Mouse (Mus musculus) kidney, embryonic 15.5 days (tissue): ENCODE measurements around the gene Chmp6. TPM values are rescaled to one million over a fixed set of nuclear protein-coding genes. Genes with fewer than 3 reads are reported as not detected.

Source experiments
- ATAC-seq: fragments of 200-750 bp; cut with Nextera tagmentation; replicated peaks from 2 replicates; pipeline ENCODE4 v1.8.0; 2017; ENCODE audit warnings: moderate TSS enrichment; ENCODE audit not compliant: low FRiP score
- H3K27ac ChIP-seq: fragments of 300-500 bp; sonication (generic); 2 replicates; pipeline ENCODE4 v1.5.1; 2015; ENCODE audit warnings: mild to moderate bottlenecking, inconsistent platforms
- H3K27me3 ChIP-seq: fragments of 300-500 bp; sonication (generic); 2 replicates; pipeline ENCODE4 v1.6.1; 2015; ENCODE audit warnings: inconsistent platforms
- H3K36me3 ChIP-seq: fragments of 300-500 bp; sonication (generic); 2 replicates; pipeline ENCODE4 v1.6.1; 2015; ENCODE audit warnings: inconsistent platforms
- H3K4me1 ChIP-seq: fragments of 300-500 bp; sonication (generic); 2 replicates; pipeline ENCODE4 v1.6.1; 2015; ENCODE audit warnings: inconsistent platforms
- H3K4me2 ChIP-seq: fragments of 300-500 bp; sonication (generic); 2 replicates; pipeline ENCODE4 v1.6.1; 2015; ENCODE audit warnings: moderate library complexity, mild to moderate bottlenecking, inconsistent platforms
- H3K4me3 ChIP-seq: fragments of 300-500 bp; sonication (generic); replicated peaks from 2 replicates; pipeline ENCODE4 v1.5.1; 2015; ENCODE audit warnings: mild to moderate bottlenecking, inconsistent platforms
- H3K9ac ChIP-seq: fragments of 300-500 bp; sonication (generic); 2 replicates; pipeline ENCODE4 v1.6.1; 2015; ENCODE audit warnings: mild to moderate bottlenecking, inconsistent platforms
- H3K9me3 ChIP-seq: fragments of 300-500 bp; sonication (generic); replicated peaks from 2 replicates; pipeline ENCODE4 v1.6.1; 2016; ENCODE audit warnings: inconsistent platforms
- WGBS: fragments of 180-500 bp; shearing (Covaris S2); methylation state at CpG from one replicate; pipeline ENCODE4 v1.1.7; 2015; ENCODE audit warnings: mixed read lengths; 5-methylcytosine and 5-hydroxymethylcytosine counted together
- polyA plus RNA-seq: library from polyadenylated mRNA; unstranded; fragments of >200 nt; fragmentation: Nextera tagmentation; extraction: Ambion mirVana; gene quantifications from 2 replicates; pipeline ENCODE4 v1.2.1, GENCODE M21; 2015

The Chmp6 gene
- polyA plus RNA-seq, 1 experiment from 2014 or later: 101 TPM

DNA sequence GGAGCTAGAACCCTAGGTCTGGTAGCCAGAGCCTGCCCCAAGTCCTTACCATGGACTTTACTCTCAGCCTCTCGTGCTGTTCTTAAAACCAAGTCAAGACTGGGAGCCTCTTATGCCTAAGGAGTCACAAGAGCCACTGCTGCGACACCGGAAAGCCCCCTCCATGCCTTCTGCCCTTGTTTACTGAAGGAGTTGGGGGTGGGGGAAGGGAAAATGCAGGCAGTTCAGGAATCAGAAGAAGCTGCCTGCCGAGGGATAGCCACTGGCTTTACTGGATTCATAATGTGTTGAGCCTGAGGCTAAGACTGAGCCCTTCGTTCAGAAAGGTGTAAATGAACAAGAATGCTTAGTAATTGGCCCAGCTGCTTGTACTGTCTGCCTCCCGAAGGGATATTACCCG lies 396 bp upstream of the Chmp6 start:
- Histone ChIP-seq H3K4me3 (peak overlapping the region; percentile 99), H3K4me1 (peaks cover 53% of the 10 kb centered on the region), H3K9me3 (no peaks in the 10 kb centered on the region), H3K27me3 (0 out of 2 replicates have a peak, but pooled peaks cover 9% of the 10 kb centered on the region), H3K4me2 (peak overlapping the region; percentile 92), H3K36me3 (peaks cover 23% of the 10 kb centered on the region), H3K9ac (peak overlapping the region; percentile 99), H3K27ac (peak overlapping the region; percentile 88)
- ATAC-seq: no peak
- WGBS: 5% methylated on average over 7 of the region's 7 CpGs

DNA sequence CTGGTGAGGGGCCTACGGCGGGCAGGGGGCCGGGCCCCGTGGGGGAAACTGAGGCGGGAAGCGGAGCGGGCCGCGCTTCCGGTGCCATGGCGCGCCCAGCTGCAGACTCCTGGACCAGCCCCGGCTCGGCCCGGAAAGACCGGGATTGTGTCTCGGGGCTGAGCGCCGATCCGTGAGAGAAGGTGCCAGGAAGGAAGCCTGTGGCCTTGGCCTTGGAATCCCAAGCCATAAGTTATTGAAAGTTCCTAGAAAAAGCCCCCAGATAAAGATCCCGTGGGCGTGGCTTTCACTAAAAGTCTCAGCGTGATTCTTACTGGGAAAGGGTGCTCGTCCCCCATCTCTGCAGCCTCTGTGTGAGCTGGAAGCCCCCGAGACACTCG lies 684 bp downstream of the Chmp6 start:
- Histone ChIP-seq H3K9ac (peak overlapping the region; percentile 99), H3K27ac (peak overlapping the region; percentile 88), H3K9me3 (no peaks in the 10 kb centered on the region), H3K4me3 (peak overlapping the region; percentile 99), H3K27me3 (no peaks in the 10 kb centered on the region), H3K4me2 (peak overlapping the region; percentile 92), H3K36me3 (peaks cover 34% of the 10 kb centered on the region), H3K4me1 (peaks cover 52% of the 10 kb centered on the region)
- ATAC-seq: no peak
- WGBS: under 1% methylated on average over 26 of the region's 26 CpGs

DNA sequence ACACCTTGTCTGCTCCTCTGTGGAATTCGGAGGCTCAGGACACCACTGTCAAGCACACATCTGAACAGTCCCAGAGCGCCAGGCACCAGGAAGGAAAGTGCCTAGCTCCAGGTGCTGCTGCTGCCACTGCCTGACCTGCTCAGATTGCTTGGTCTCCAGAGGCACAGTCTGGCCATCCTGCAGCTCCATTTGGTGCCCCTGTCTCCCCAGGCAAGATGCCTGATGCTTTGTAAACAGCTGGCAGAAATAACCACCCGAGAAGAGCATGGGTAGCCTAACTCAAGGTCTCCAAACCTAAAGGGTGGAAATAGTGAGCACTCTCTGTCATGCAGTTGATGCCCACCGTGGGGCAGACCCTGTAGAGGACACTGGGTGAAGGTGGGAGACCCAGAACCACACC lies 1.1 kb downstream of the Chmp6 start:
- Histone ChIP-seq H3K27ac (peak overlapping the region; percentile 88), H3K4me1 (peaks cover 48% of the 10 kb centered on the region), H3K27me3 (no peaks in the 10 kb centered on the region), H3K4me3 (peak overlapping the region; percentile 99), H3K9me3 (no peaks in the 10 kb centered on the region), H3K4me2 (peak overlapping the region; percentile 92), H3K36me3 (peaks cover 38% of the 10 kb centered on the region), H3K9ac (peak overlapping the region; percentile 99)
- ATAC-seq: no peak
- WGBS: 19% methylated on average over 4 of the region's 4 CpGs

DNA sequence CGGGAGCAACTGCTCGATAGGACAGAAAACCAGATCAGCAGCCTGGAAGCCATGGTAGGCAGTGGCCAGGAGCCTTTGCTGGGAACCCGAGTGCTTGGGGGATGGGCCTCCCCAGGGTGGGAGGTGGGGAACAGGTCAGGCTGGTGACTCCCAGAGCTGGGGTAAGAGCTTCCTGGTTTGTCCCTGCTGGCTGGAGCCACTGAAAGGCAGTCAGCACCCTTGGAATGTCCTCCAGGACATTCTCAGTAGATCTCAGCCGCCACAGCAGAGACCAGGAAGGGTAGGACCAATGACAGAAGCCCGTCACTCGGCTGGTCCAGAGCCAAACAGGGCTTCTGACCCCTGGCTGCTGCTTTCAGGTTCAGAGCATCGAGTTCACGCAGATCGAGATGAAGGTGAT lies 2.4 kb downstream of the Chmp6 start:
- H3K27ac ChIP-seq: peak overlapping the region; percentile 81
- H3K4me2 ChIP-seq: peak overlapping the region; percentile 92
- 0 out of 2 replicates have a peak overlapping the region, but pooled peaks have one; percentile 17 for H3K9ac ChIP-seq
- peaks cover 42% of the 10 kb centered on the region for H3K4me1 ChIP-seq
- peak overlapping the region; percentile 99 for H3K4me3 ChIP-seq
- no peaks in the 10 kb centered on the region for H3K9me3 ChIP-seq
- no peak for ATAC-seq
- WGBS: 78% methylated on average over 9 of the region's 9 CpGs
- H3K36me3 ChIP-seq: peaks cover 50% of the 10 kb centered on the region
- no peaks in the 10 kb centered on the region for H3K27me3 ChIP-seq

DNA sequence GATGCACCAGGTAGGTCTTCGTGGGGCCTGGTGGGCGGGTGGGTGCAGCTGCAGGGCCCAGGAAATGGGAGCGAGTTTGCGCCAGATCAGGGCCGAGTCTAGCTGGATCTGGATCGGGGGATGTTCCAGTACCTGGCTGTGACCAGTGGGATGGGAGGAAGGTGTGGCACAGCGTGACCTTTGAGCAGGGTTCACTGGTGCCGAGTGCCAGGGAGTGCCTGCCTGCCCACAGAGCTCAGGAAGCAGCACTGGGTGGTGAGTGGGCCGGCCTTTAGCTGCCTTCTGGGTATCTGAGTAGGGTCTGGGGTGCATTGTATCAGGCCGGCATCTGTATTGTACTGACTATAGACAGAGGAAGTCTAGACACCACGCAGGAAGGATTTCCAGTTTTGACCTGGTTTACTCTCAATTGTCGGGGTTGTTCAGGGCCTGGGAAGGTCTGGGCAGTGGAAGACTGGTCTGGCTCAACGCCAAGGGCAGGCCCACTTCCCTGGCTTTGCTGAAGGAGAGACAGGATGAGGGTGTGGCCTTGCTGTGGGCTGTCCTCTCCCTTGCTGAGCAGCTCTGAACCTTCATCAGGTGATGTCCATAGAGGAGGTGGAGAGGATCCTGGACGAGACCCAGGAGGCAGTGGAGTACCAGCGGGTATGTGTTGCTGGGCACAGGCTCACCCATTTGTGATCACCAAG lies 3.0 kb downstream of the Chmp6 start:
- peak overlapping the region; percentile 81 for H3K27ac ChIP-seq
- H3K4me2 ChIP-seq: peak overlapping the region; percentile 92
- H3K4me3 ChIP-seq: peak overlapping the region; percentile 99; the same call in 1 of the 2 replicates
- H3K36me3 ChIP-seq: peaks cover 50% of the 10 kb centered on the region
- no peaks in the 10 kb centered on the region for H3K27me3 ChIP-seq
- 74% methylated on average over 15 of the region's 15 CpGs for WGBS
- no peaks in the 10 kb centered on the region for H3K9me3 ChIP-seq
- peak; percentile 61 for ATAC-seq
- 0 out of 2 replicates have a peak overlapping the region, but pooled peaks have one; percentile 17 for H3K9ac ChIP-seq
- peaks cover 42% of the 10 kb centered on the region for H3K4me1 ChIP-seq

DNA sequence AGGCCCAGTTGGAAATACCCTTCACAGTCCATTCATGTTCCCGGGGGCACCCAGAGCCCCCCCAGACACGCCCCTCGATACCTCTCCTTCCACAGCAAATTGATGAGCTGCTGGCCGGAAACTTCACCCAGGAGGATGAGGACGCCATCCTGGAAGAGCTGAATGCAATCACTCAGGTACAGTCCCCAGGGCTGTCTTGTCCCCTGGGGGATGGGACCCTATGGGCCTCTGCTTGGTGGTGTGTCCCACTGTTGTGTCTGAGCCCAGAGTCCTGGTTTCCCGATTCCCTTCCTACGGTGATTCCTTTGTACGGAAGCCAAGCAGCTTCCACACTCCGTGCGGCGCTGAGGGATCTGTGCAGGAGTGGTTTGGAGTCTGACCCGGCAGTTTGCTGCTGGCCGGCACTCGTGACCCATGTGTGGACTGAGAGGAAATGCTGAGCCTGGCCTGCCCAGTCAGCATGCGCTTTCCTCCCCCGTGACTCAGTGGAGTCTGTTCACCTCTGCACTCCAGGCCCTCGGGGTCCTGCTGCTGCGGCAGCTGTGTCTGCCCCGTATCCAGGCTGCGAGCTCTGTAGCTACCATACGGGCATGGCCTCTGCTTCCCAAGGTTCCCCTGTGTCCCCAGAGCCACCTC lies 3.7 kb downstream of the Chmp6 start:
- 89% methylated on average over 21 of the region's 21 CpGs for WGBS
- H3K27ac ChIP-seq: peak overlapping the region; percentile 81
- ATAC-seq: no peak
- H3K27me3 ChIP-seq: no peaks in the 10 kb centered on the region
- no peak overlapping the region for H3K9ac ChIP-seq
- H3K4me1 ChIP-seq: peaks cover 44% of the 10 kb centered on the region
- no peaks in the 10 kb centered on the region for H3K9me3 ChIP-seq
- H3K4me3 ChIP-seq: no peak overlapping the region
- peak overlapping the region; percentile 92; the same call in 1 of the 2 replicates for H3K4me2 ChIP-seq
- peaks cover 50% of the 10 kb centered on the region for H3K36me3 ChIP-seq

DNA sequence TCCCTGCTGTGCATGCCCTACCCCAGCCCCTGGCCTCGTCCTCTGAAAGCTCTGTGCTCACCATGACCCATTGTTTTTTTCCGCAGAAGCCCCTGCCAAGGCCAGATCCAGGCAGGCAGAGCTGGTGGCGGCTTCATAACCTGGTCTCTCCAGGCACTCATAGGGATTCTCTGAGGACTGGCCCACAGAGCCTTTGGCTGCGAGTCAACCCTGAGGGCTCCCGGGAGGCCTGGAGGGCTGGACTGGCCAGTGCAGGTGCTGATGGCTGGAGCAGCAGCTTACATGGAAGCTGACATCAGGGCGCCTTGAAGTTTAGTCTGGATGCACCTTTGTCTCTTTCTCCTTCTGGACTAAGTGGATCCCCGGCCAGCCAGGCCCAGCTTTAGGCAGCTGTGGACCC lies 5.3 kb downstream of the Chmp6 start:
- H3K9me3 ChIP-seq: no peaks in the 10 kb centered on the region
- no peak overlapping the region for H3K9ac ChIP-seq
- H3K36me3 ChIP-seq: peaks cover 50% of the 10 kb centered on the region
- WGBS: 89% methylated on average over 7 of the region's 7 CpGs
- no peak for ATAC-seq
- no peaks in the 10 kb centered on the region for H3K27me3 ChIP-seq
- H3K4me2 ChIP-seq: no peak overlapping the region
- H3K27ac ChIP-seq: no peak overlapping the region
- peaks cover 35% of the 10 kb centered on the region for H3K4me1 ChIP-seq
- H3K4me3 ChIP-seq: no peak overlapping the region

DNA sequence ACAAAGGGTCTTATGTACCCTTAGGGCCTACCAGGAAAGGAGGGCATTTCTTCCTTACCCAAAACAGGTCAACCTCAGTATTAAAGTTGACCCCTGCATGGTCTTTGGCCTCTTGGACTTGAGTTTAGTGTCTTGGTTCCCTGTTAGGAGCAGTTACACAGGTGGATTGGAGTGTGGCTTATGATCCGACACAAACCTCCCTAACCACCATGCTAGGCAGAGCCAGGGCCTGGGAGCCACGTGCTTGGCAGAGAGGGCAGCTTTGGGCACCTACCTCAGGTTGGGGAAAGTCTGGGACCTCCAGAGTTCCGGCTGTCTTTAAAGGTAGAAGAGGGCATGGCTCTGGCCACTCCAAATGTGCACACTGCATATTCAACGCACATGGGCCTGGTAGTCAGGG lies 6.2 kb downstream of the Chmp6 start:
- Histone ChIP-seq H3K27me3 (no peaks in the 10 kb centered on the region), H3K27ac (no peak overlapping the region), H3K4me1 (peaks cover 31% of the 10 kb centered on the region), H3K9ac (no peak overlapping the region), H3K4me3 (no peak overlapping the region), H3K36me3 (peaks cover 50% of the 10 kb centered on the region), H3K4me2 (no peak overlapping the region), H3K9me3 (no peaks in the 10 kb centered on the region)
- WGBS: 95% methylated on average over 4 of the region's 4 CpGs
- no peak for ATAC-seq

DNA sequence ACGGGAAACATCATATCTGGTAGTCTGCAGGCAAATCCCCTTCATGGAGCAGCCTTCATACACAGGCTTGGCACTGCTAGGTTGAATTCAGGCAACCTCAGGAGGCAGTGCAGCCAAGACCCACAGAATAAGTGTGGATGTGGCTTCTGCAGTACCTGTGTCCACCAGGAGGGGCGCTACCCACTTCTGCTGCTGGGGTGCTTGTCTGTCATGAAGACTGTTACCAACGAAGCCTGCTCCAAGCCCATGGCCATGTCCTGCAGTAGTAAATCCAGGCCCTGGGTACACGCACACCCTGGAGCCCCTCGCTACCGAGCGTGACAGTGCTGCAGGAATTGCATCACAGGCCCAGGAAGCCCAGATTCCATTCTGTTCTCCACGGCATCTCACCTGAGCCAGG lies 6.7 kb downstream of the Chmp6 start:
- Histone ChIP-seq H3K4me3 (no peak overlapping the region), H3K9ac (no peak overlapping the region), H3K27me3 (no peaks in the 10 kb centered on the region), H3K9me3 (no peaks in the 10 kb centered on the region), H3K4me2 (no peak overlapping the region), H3K36me3 (peaks cover 50% of the 10 kb centered on the region), H3K27ac (no peak overlapping the region), H3K4me1 (peaks cover 27% of the 10 kb centered on the region)
- no peak for ATAC-seq
- 66% methylated on average over 8 of the region's 8 CpGs for WGBS

DNA sequence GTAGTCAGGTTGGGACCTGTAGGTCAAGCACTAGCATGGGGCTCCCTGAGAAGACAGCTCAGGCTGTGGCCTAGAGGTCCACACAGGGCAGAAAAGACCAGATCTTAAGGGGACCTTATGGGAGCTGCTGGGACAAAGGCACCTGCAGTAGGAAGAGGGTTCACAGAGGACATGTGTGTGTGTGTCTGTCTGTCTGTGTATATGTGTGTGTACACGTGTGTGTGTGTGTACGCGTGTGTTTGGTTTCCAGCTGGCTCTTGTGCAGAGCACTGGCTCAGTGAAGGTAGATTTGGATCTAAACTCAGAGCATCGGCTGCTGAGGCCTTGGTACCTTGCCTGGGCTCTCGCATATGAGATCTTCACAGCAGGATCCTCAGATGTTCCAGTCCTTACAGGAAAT lies 7.4 kb downstream of the Chmp6 start:
- Histone ChIP-seq H3K9me3 (no peaks in the 10 kb centered on the region), H3K4me1 (peaks cover 19% of the 10 kb centered on the region), H3K9ac (no peak overlapping the region), H3K27me3 (no peaks in the 10 kb centered on the region), H3K27ac (no peak overlapping the region), H3K4me3 (no peak overlapping the region), H3K36me3 (peaks cover 47% of the 10 kb centered on the region), H3K4me2 (no peak overlapping the region)
- ATAC-seq: no peak
- 93% methylated on average over 5 of the region's 5 CpGs for WGBS

DNA sequence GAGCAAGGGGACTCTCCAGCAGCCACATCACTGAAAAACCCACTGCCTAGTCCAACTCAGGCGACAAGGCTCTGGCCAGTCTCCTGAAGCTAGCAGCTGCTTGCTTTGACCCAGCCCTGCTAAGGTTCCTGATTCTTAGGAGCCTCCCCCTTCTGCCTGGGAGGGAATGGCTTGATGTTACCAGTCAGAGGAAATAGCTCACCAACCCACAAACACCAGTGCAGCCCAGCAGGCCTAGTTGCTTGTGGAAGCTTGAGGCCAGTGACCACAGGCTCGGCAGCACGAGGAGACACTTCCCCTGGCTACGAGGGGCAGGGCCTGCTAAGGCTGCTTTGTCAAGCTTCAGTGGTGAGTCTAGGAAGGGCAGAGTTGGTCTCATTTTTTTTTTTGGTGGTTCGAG lies 11.9 kb downstream of the Chmp6 start:
- H3K27ac ChIP-seq: no peak overlapping the region
- peaks cover 4% of the 10 kb centered on the region; the same call in 1 of the 2 replicates for H3K36me3 ChIP-seq
- no peak overlapping the region for H3K4me3 ChIP-seq
- WGBS: 69% methylated on average over 5 of the region's 5 CpGs
- H3K9me3 ChIP-seq: no peaks in the 10 kb centered on the region
- no peak overlapping the region for H3K4me2 ChIP-seq
- no peaks in the 10 kb centered on the region for H3K27me3 ChIP-seq
- H3K4me1 ChIP-seq: peaks cover 12% of the 10 kb centered on the region; the same call in 1 of the 2 replicates
- no peak for ATAC-seq
- H3K9ac ChIP-seq: no peak overlapping the region

DNA sequence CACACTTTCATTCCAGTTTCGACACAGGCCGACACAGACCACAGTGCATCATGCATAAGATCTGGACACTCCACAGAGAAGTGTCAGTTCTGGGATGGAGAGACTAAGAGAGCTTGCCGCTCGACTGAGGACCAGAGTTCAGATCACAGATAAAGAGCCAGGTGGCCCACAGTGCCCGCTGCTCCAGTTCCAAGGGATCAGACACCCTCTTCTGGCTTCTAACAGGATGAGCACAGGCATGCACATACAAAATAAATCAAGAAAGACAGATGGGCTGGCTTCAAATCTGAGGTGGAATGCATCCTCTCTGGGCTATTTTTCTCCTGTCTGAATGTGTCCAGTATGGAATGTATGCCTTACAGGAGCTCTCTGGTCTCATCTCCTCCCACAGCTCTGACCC lies 13.5 kb downstream of the Chmp6 start:
- no peak overlapping the region for H3K4me2 ChIP-seq
- H3K27ac ChIP-seq: no peak overlapping the region
- ATAC-seq: no peak
- H3K9ac ChIP-seq: no peak overlapping the region
- H3K36me3 ChIP-seq: no peaks in the 10 kb centered on the region
- no peak overlapping the region for H3K4me3 ChIP-seq
- peaks cover 16% of the 10 kb centered on the region for H3K4me1 ChIP-seq
- no peaks in the 10 kb centered on the region for H3K27me3 ChIP-seq
- no peaks in the 10 kb centered on the region for H3K9me3 ChIP-seq
- 56% methylated on average over 5 of the region's 5 CpGs for WGBS
